Mouse (Mus musculus) neutrophil, adult 83 days (primary cell): Measurements from ENCODE around the gene Mcrip1. TPM values are rescaled to one million over a fixed set of nuclear protein-coding genes. Genes with fewer than 3 reads are reported as not detected.

ENCODE experiments used
- total RNA-seq, 2 experiments: library from RNA; stranded (reverse); gene quantifications; one replicate each; pipeline ENCODE4 v1.2.4; 2023

Mcrip1 gene
- 10 to 100 TPM; 34.2 to 37.3 TPM for total RNA-seq

DNA sequence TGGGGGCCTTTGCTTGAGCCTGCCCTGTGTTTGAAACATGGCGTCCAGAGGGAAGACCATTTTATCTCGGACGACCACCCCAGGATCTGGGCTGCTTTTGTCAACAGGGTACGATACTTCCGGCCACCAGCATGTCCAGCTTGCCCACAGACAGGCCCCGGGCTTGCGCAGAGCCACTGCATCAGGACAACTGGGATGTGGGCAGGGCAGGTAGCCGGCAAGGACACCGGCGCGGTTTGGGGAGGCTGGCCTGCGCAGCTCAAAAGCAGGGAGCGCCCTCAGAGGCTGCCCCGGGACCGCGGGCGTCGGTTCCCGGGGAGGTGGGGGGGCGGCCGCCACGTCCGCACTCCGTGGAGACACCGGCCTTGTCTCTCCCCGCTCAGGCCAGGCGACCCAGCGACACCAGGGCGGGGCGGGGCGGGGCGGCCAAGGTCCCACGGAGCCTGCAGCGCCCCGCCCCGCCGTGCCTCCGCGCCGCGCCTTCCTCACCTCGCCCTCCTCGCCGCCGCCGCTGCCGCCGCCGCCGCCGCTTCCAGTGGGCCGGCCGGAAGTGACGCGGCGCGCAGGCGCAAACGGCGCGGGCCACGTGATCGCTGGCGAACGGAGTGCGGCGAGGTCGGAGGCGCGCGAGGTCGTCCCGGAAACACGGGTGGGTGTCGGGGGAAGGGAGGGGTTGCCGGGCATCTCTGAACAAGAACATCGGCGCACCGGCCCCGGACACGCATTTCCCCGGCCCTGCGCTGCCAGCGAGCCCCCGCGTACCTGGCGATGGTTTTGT is at the start of gene Mcrip1:
Gene Mcrip1, minus strand, starts transcription at position 560 of the 778 bp plus-strand sequence.

GRCm38 (mm10) chr11:120598283-120598989 is 48.9 kb upstream of the Mcrip1 start, which contains the start of the genes Alyref and Anapc11:
TSS of gene Alyref (minus strand) at chr11:120598365.
TSS of gene Anapc11 (plus strand) at chr11:120598421.

DNA sequence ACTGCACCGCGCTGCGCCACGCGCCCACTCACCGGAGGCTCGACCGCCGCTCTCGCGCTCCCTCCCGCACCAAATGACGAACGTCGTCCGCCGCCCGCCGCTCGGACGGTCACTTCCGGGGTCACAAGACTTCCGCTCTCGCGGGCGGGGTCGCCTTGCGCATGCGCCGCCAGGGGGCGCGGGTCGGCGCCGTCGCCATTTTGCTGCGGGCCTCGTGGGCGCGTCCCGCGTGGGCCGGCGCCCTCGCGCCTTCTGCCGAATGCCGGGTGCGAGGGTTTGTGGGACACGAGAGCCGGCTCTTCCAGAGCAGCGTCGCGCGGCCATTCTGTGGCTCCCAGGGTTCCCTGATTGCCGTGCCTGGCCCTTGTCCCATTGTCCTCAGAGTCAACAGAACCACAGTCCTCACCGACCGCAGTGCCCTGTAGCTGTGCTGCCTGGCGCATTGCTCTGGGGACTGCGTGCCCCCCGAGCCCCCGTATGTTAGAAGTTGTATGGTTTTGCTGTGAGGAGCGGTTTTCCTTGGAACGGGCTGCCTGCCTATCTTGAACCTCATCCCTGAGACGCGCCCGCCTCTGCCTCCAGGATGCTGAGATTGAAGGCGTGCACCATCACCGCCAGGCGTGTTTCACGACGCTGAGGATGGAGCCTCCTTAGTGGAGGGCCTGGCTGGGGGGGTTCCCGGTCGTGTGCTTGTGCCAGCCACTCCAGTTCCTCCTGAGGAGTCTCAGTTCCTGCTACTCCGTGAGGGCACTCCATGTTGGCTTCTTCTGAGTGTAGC is 32.2 kb upstream of the Mcrip1 start, which contains the start of gene Arhgdia:
Gene Arhgdia, minus strand, starts transcription at position 135 of the 778 bp plus-strand sequence.

DNA sequence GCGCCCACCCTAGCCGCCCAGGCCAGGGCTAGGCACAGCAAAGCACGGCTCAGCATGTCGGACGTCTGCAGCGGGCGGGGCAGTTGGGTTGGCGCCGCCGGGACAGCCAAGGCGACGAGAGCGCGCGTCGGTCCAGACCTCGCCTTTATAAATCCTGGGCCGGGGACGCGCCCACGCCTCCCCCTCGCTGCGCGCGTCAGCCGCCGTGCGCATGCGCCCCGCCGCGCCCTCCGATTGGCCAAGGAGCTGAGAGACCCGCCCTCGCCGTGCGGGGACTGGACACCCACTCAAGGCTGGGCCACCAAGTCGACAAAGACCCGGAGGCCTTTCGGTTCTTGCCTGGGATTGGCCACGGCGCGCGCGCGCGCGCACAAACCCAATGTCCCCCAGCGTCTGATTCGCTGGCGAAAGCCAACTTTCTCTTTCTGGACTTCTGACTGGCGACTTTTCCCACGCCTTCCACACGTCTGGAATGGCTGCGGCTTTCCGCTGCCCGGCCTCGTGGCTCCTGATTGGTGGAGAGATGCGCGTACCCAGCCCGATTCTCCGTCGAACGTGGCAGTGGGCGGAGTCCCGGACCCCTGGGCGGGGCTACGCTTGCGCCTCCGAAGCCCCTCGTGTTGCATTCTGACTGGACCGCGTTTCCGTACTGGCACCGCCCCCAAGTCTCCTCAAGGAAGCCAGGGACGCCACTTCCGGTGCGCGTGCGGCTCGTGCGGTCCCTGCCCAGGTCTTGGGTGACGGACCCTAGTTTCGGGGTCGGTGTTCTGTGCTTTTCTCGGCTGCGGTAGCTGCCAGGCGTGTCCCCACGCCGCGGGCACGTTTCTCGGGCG is 23.4 kb upstream of the Mcrip1 start, which contains the start of gene P4hb:
Gene P4hb, minus strand, starts transcription at position 502 of the 833 bp plus-strand sequence.

DNA sequence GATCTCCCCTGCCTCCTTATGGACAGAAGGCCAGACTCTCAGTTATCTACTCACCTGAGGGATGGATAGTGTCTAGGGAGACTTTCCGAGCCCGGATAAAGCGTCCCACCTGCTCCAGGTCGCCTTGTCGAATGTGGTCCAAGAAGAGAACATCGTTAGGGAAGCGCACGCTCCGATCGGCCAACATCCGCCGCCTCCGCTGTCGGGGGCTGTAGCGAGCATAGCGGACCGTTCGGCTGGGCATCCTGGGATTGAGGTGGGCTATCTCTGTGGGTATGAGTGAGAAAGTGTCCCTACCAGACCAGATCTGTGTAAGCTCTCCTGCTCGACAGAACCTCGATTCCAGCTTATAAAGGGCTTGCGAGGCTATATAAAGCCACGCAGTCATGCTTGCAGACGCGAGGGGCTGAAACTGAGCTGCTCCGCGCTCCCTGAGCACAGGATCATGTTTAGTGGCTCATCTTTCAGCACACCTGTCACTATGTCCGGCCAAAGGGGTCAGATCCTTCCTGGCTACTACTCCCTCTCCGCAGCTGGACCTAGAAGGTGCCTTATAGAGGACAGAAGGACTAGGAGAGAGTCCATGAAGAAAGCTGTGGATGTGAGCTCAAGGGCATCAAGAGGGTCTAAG is 1.4 kb upstream of the Mcrip1 start, which contains the start of gene Ppp1r27:
Gene Ppp1r27, minus strand, starts transcription at position 323 of the 631 bp plus-strand sequence.

GRCm38 (mm10) chr11:120530085-120530964 is 19.2 kb downstream of the Mcrip1 start, which contains the start of gene Gcgr:
TSS of gene Gcgr (plus strand) at chr11:120530699.

Other genes with a start within 250 kb of the Mcrip1 start
- gene Actg1, start 201.2 kb downstream of the Mcrip1 start, total RNA-seq = 1,000 to 10,000 TPM; 3,735 to 3,853 TPM
- gene Fscn2, start 188.2 kb downstream of the Mcrip1 start, total RNA-seq = under 1 TPM; 0.53 to 0.61 TPM
- gene Faap100, start 171.0 kb downstream of the Mcrip1 start, total RNA-seq = 10 to 100 TPM; 11.2 to 13.9 TPM
- gene Nploc4, start 112.0 kb downstream of the Mcrip1 start, total RNA-seq = 10 to 100 TPM; 48.6 to 50.6 TPM
- 1 to 10 TPM in 1 of 2 experiments, not detected in 1; 6.7 TPM for gene Tspan10, start 107.1 kb downstream of the Mcrip1 start, total RNA-seq
- gene Pde6g, start 96.2 kb downstream of the Mcrip1 start, total RNA-seq = not detected
- 1 to 10 TPM; 4.1 to 7.9 TPM for gene Oxld1, start 91.7 kb downstream of the Mcrip1 start, total RNA-seq
- gene Ccdc137, start 91.6 kb downstream of the Mcrip1 start, total RNA-seq = 10 to 100 TPM; 12.4 to 14.5 TPM
- gene Arl16, start 82.1 kb downstream of the Mcrip1 start, total RNA-seq = 10 to 100 TPM in 1 of 2 experiments, 1 to 10 TPM in 1; 8.7 to 10.5 TPM
- 10 to 100 TPM; 18.3 to 23.1 TPM for gene Mrpl12, start 65.1 kb downstream of the Mcrip1 start, total RNA-seq
- gene Slc25a10, start 57.9 kb downstream of the Mcrip1 start, total RNA-seq = 10 to 100 TPM; 16.4 to 19.3 TPM
- gene Gcgr, start 19.0 kb downstream of the Mcrip1 start, total RNA-seq = not detected
- gene Ppp1r27, start 1.4 kb upstream of the Mcrip1 start, total RNA-seq = under 1 TPM in 1 of 2 experiments, not detected in 1; 0.75 TPM
- 100 to 1,000 TPM; 266 to 274 TPM for gene P4hb, start 23.5 kb upstream of the Mcrip1 start, total RNA-seq
- gene Arhgdia, start 31.9 kb upstream of the Mcrip1 start, total RNA-seq = 100 to 1,000 TPM; 361 to 393 TPM
- gene Alyref, start 48.6 kb upstream of the Mcrip1 start, total RNA-seq = 100 to 1,000 TPM; 143 to 147 TPM
- 10 to 100 TPM; 49.3 to 52.8 TPM for gene Anapc11, start 48.7 kb upstream of the Mcrip1 start, total RNA-seq
- 1 to 10 TPM; 1.2 to 1.5 TPM for gene Npb, start 58.8 kb upstream of the Mcrip1 start, total RNA-seq
- 10 to 100 TPM; 37.2 to 38.3 TPM for gene Pcyt2, start 68.2 kb upstream of the Mcrip1 start, total RNA-seq
- 100 to 1,000 TPM; 119 to 120 TPM for gene Sirt7, start 75.5 kb upstream of the Mcrip1 start, total RNA-seq
- 100 to 1,000 TPM; 107 to 135 TPM for gene Mafg, start 83.9 kb upstream of the Mcrip1 start, total RNA-seq
- 1 to 10 TPM; 1.1 to 1.2 TPM for gene Pycr1, start 94.0 kb upstream of the Mcrip1 start, total RNA-seq
- gene Myadml2, start 98.4 kb upstream of the Mcrip1 start, total RNA-seq = not detected
- gene Notum, start 111.4 kb upstream of the Mcrip1 start, total RNA-seq = under 1 TPM in 1 of 2 experiments, not detected in 1; 0.39 TPM
- 10 to 100 TPM; 85.4 to 88.2 TPM for gene Aspscr1, start 123.2 kb upstream of the Mcrip1 start, total RNA-seq
- gene Cenpx, start 164.0 kb upstream of the Mcrip1 start, total RNA-seq = 10 to 100 TPM; 33.5 to 39.0 TPM
- gene Lrrc45, start 164.2 kb upstream of the Mcrip1 start, total RNA-seq = 10 to 100 TPM; 12.8 to 17.1 TPM
- under 1 TPM in 1 of 2 experiments, not detected in 1; 0.33 TPM for gene Rac3, start 171.7 kb upstream of the Mcrip1 start, total RNA-seq
- gene Dcxr, start 177.6 kb upstream of the Mcrip1 start, total RNA-seq = 1 to 10 TPM; 8.3 to 8.5 TPM
- gene Cbr2, start 182.4 kb upstream of the Mcrip1 start, total RNA-seq = 1 to 10 TPM; 7.3 to 9.0 TPM
- gene Hmga1b, start 213.1 kb upstream of the Mcrip1 start, total RNA-seq = 10 to 100 TPM; 40.0 to 43.8 TPM
- 10 to 100 TPM; 14.0 to 15.3 TPM for gene Rfng, start 234.5 kb upstream of the Mcrip1 start, total RNA-seq
- 10 to 100 TPM; 38.0 to 39.9 TPM for gene Gps1, start 234.5 kb upstream of the Mcrip1 start, total RNA-seq
- gene Dus1l, start 246.7 kb upstream of the Mcrip1 start, total RNA-seq = 10 to 100 TPM; 31.0 to 32.0 TPM